Mouse (Mus musculus) forebrain, embryonic 15.5 days (tissue): ENCODE measurements at regions not wholly inside any gene's neighbourhood (a gene's known extent, or its start where the extent isn't known, plus 50 kb on each side); places are given as distances from the start of the nearest gene placed in this dataset.

Experiments used
- ATAC-seq: fragments of 200-750 bp; cut with Nextera tagmentation; replicated peaks from 2 replicates; pipeline ENCODE4 v1.8.0; 2017; ENCODE audit warnings: mild to moderate bottlenecking, moderate TSS enrichment, moderate library complexity
- H3K27ac ChIP-seq: fragments of 300-500 bp; sonication (generic); replicated peaks from 2 replicates; pipeline ENCODE4 v1.5.1; 2015; ENCODE audit warnings: mild to moderate bottlenecking, inconsistent platforms
- H3K27me3 ChIP-seq: fragments of 300-500 bp; sonication (generic); 2 replicates; pipeline ENCODE4 v1.6.1; 2015; ENCODE audit warnings: inconsistent platforms
- H3K36me3 ChIP-seq: fragments of 300-500 bp; sonication (generic); 2 replicates; pipeline ENCODE4 v1.6.1; 2015; ENCODE audit warnings: mild to moderate bottlenecking, inconsistent platforms
- H3K4me1 ChIP-seq: fragments of 300-500 bp; sonication (generic); 2 replicates; pipeline ENCODE4 v1.6.1; 2015; ENCODE audit warnings: inconsistent platforms
- H3K4me2 ChIP-seq: fragments of 300-500 bp; sonication (generic); replicated peaks from 2 replicates; pipeline ENCODE4 v1.6.1; 2015; ENCODE audit warnings: mild to moderate bottlenecking, inconsistent platforms
- H3K4me3 ChIP-seq: fragments of 300-500 bp; sonication (generic); 2 replicates; pipeline ENCODE4 v1.5.1; 2015; ENCODE audit warnings: mild to moderate bottlenecking, inconsistent platforms
- H3K9ac ChIP-seq: fragments of 300-500 bp; sonication (generic); replicated peaks from 2 replicates; pipeline ENCODE4 v1.6.1; 2015; ENCODE audit warnings: mild to moderate bottlenecking, inconsistent platforms
- H3K9me3 ChIP-seq: fragments of 300-500 bp; sonication (generic); 2 replicates; pipeline ENCODE4 v1.6.1; 2016; ENCODE audit warnings: inconsistent platforms
- WGBS: fragments of 180-500 bp; shearing (Covaris S2); methylation state at CpG from one replicate; pipeline ENCODE4 v1.1.7; 2015; ENCODE audit warnings: mixed read lengths; 5-methylcytosine and 5-hydroxymethylcytosine counted together

GRCm38 (mm10) chr11:26971161-26971560 lies 377.4 kb upstream of the Vrk2 start:
- no peak overlapping the region for H3K27ac ChIP-seq
- H3K36me3 ChIP-seq = no peaks in the 10 kb centered on the region
- WGBS = 47% methylated on average over 2 of the region's 2 CpGs
- H3K4me2 ChIP-seq = no peak overlapping the region
- H3K9me3 ChIP-seq = no peaks in the 10 kb centered on the region
- no peak overlapping the region for H3K4me3 ChIP-seq
- no peak overlapping the region for H3K9ac ChIP-seq
- H3K4me1 ChIP-seq = no peaks in the 10 kb centered on the region
- H3K27me3 ChIP-seq = no peaks in the 10 kb centered on the region
- no peak for ATAC-seq

DNA sequence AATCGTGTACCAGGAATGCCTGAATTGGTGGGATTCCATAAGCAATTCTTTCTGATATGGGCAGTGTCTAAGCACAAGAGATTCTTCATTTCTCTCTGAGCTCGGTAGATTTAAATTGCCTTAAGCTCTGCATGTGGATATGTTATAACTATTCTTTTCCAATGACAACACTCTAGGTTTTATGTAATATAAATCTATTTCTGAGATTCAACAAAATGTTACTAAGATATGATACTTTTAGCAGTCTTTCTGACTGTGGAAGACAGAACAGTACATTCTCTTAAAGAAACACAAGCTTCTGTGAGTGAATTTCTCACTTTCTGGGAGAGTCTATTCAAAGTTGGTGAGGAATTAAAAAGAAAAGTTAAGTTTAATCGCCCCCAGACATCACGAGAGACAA lies 373.6 kb upstream of the Vrk2 start:
- Histone ChIP-seq H3K27ac (no peak overlapping the region), H3K27me3 (no peaks in the 10 kb centered on the region; the same call in 1 of the 2 replicates), H3K9me3 (no peaks in the 10 kb centered on the region), H3K4me3 (no peak overlapping the region), H3K4me2 (no peak overlapping the region), H3K36me3 (no peaks in the 10 kb centered on the region), H3K9ac (no peak overlapping the region), H3K4me1 (peaks cover 5% of the 10 kb centered on the region)
- no peak for ATAC-seq
- 86% methylated on average over 4 of the region's 4 CpGs for WGBS

GRCm38 (mm10) chr11:26962928-26963667 lies 369.3 kb upstream of the Vrk2 start:
- peak; percentile 19 for ATAC-seq
- no peaks in the 10 kb centered on the region for H3K36me3 ChIP-seq
- H3K27ac ChIP-seq = peak overlapping the region; percentile 55
- peaks cover 18% of the 10 kb centered on the region for H3K4me1 ChIP-seq
- no peak overlapping the region for H3K4me2 ChIP-seq
- no peaks in the 10 kb centered on the region; the same call in 1 of the 2 replicates for H3K27me3 ChIP-seq
- 32% methylated on average over 8 of the region's 8 CpGs for WGBS
- no peak overlapping the region for H3K9ac ChIP-seq
- H3K4me3 ChIP-seq = no peak overlapping the region
- H3K9me3 ChIP-seq = no peaks in the 10 kb centered on the region

- H3K27me3 ChIP-seq = no peaks in the 10 kb centered on the region; the same call in 1 of the 2 replicates
- H3K4me2 ChIP-seq = no peak overlapping the region
- H3K27ac ChIP-seq = peak overlapping the region; percentile 55
- H3K4me3 ChIP-seq = no peak overlapping the region
- H3K4me1 ChIP-seq = peaks cover 18% of the 10 kb centered on the region
- 19% methylated on average over 18 of the region's 18 CpGs for WGBS
- no peak overlapping the region for H3K9ac ChIP-seq
- ATAC-seq = peak; percentile 71
- H3K36me3 ChIP-seq = no peaks in the 10 kb centered on the region
- no peaks in the 10 kb centered on the region for H3K9me3 ChIP-seq
These were observed 368.5 kb upstream of the Vrk2 start for GRCm38 (mm10) chr11:26962040-26962927.

- H3K36me3 ChIP-seq = no peaks in the 10 kb centered on the region
- H3K4me2 ChIP-seq = peak overlapping the region; percentile 31
- no peaks in the 10 kb centered on the region for H3K9me3 ChIP-seq
- 2% methylated on average over 5 of the region's 5 CpGs for WGBS
- no peaks in the 10 kb centered on the region; the same call in 1 of the 2 replicates for H3K27me3 ChIP-seq
- ATAC-seq = peak; percentile 98
- peaks cover 18% of the 10 kb centered on the region for H3K4me1 ChIP-seq
- H3K9ac ChIP-seq = 0 out of 2 replicates have a peak overlapping the region, but pooled peaks have one; percentile 16
- peak overlapping the region; percentile 71 for H3K27ac ChIP-seq
- H3K4me3 ChIP-seq = no peak overlapping the region
These were observed 367.7 kb upstream of the Vrk2 start for GRCm38 (mm10) chr11:26961336-26961980.

- Histone ChIP-seq H3K9ac (no peak overlapping the region), H3K27me3 (no peaks in the 10 kb centered on the region), H3K9me3 (no peaks in the 10 kb centered on the region), H3K27ac (no peak overlapping the region), H3K4me3 (no peak overlapping the region), H3K36me3 (no peaks in the 10 kb centered on the region), H3K4me2 (no peak overlapping the region), H3K4me1 (peaks cover 3% of the 10 kb centered on the region)
- no peak for ATAC-seq
- WGBS = 54% methylated on average over 3 of the region's 3 CpGs
These were observed 362.4 kb upstream of the Vrk2 start for GRCm38 (mm10) chr11:26956153-26956552.

- no peak overlapping the region for H3K4me2 ChIP-seq
- no peak overlapping the region for H3K27ac ChIP-seq
- ATAC-seq = no peak
- H3K9ac ChIP-seq = no peak overlapping the region
- no peaks in the 10 kb centered on the region for H3K9me3 ChIP-seq
- no peaks in the 10 kb centered on the region for H3K27me3 ChIP-seq
- H3K36me3 ChIP-seq = no peaks in the 10 kb centered on the region
- 5% methylated on average over 3 of the region's 3 CpGs for WGBS
- H3K4me1 ChIP-seq = no peaks in the 10 kb centered on the region
- H3K4me3 ChIP-seq = no peak overlapping the region
These were observed 338.0 kb upstream of the Vrk2 start for GRCm38 (mm10) chr11:26931766-26932165.

GRCm38 (mm10) chr11:26907099-26907498 lies 313.3 kb upstream of the Vrk2 start:
- WGBS = 67% methylated on average over 3 of the region's 3 CpGs
- ATAC-seq = no peak

GRCm38 (mm10) chr11:26881635-26882034 lies 287.8 kb upstream of the Vrk2 start:
- Histone ChIP-seq H3K9me3 (no peaks in the 10 kb centered on the region), H3K4me1 (no peaks in the 10 kb centered on the region), H3K36me3 (no peaks in the 10 kb centered on the region), H3K4me2 (no peak overlapping the region), H3K4me3 (no peak overlapping the region), H3K27ac (no peak overlapping the region; the same call in 1 of the 2 replicates), H3K27me3 (no peaks in the 10 kb centered on the region), H3K9ac (no peak overlapping the region)
- no peak for ATAC-seq
- 21% methylated on average over 6 of the region's 6 CpGs for WGBS

More at GRCm38 (mm10) chr11:26907099-26907498, 313.3 kb upstream of the Vrk2 start:
- Histone ChIP-seq H3K27me3 (no peaks in the 10 kb centered on the region), H3K4me2 (no peak overlapping the region), H3K36me3 (no peaks in the 10 kb centered on the region), H3K9ac (no peak overlapping the region), H3K9me3 (no peaks in the 10 kb centered on the region), H3K27ac (no peak overlapping the region), H3K4me1 (no peaks in the 10 kb centered on the region), H3K4me3 (no peak overlapping the region)
